In the genomic region with DNA sequence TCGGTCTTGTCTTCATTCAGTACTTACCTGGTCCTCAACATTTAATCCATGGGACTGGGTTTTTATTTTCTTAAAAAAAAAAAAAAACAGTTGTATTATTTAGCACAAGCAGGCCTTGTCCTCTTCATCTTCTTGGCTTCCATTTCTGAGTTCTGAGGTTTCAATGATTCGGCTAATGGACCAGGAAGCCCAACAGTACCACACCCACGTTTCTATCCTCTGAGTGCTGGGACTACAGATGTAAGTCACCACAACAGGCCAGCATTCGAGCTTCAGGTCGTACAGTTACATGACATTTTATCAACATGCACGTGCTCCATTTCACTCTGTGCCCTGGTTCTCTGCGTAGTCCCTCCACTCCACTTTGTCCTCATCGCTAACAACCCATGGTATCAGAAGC, we compare ENCODE assay signal across 12 mouse cellular contexts.
"Had no signal": no experiment of that assay in that cellular context is flagged by ENCODE, and none has a peak within 500 bp of the region (broad histone marks: within the 10 kb centered on the region; RNA-seq: fewer than 3 reads in every experiment).

No protein-coding gene starts in this region.

- H3K9ac ChIP-seq: liver, embryonic 15.5 days; lung, embryonic 14.5 days; midbrain, embryonic 12.5 days had no signal

- H3K9me3 ChIP-seq: limb, embryonic 10.5 days; liver, embryonic 15.5 days; midbrain, embryonic 12.5 days had no signal

- H3K27me3 ChIP-seq: liver, embryonic 15.5 days; midbrain, embryonic 12.5 days had no signal

- DNase-seq: kidney, postnatal 10 days; kidney, postnatal 4 days; lung, embryonic 14.5 days; lung, postnatal 10 days; lung, postnatal 4 days; thymus, postnatal 4 days had no signal

- H3K36me3 ChIP-seq: limb, embryonic 10.5 days; liver, embryonic 15.5 days; midbrain, embryonic 12.5 days had no signal

- H3K4me3 ChIP-seq: left cerebral cortex, adult 2 months; limb, embryonic 10.5 days; liver, embryonic 15.5 days; midbrain, embryonic 12.5 days had no signal

- H3K4me2 ChIP-seq: liver, embryonic 11.5 days; liver, embryonic 15.5 days; lung, embryonic 14.5 days; midbrain, embryonic 12.5 days had no signal

- H3K4me1 ChIP-seq: liver, embryonic 15.5 days had no signal

- H3K27ac ChIP-seq: left cerebral cortex, adult 2 months; limb, embryonic 10.5 days; liver, embryonic 15.5 days; stomach, postnatal 0 days had no signal
